Mouse (Mus musculus) adrenal gland, postnatal 14 days (tissue): ENCODE results near the gene Clk3. TPM values are rescaled to one million over a fixed set of nuclear protein-coding genes. Genes with fewer than 3 reads are reported as not detected.

Source experiments
- DNase-seq: peaks from one replicate; pipeline ENCODE4 v3.0.0; 2021; ENCODE audit warnings: mixed read lengths
- total RNA-seq: library from RNA; stranded (reverse); gene quantifications from 2 replicates; pipeline ENCODE4 v1.2.3, GENCODE M21; 2021

Gene Clk3
- total RNA-seq, 1 experiment from 2014 or later: 55.0 TPM

DNA sequence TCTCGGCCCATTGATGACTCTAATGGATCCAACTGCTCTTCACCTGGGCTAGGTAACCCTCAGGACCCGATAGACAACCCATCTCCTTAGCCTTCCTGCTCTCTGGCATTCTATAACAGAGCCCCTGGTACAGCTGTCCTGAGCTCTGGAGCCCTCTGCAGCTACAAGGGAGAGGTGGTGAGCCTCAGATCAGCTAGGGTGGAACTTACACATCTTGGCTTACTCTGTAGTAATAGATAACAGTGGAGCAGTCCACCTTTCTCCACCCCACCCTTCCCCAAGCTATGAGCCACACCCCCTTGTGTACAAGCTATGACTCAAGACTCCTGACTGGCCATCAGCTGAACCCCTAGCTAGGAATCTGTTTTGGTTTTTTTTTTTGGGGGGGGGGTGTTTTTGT is 5.2 kb upstream of the Clk3 start:
- no peak for DNase-seq

DNA sequence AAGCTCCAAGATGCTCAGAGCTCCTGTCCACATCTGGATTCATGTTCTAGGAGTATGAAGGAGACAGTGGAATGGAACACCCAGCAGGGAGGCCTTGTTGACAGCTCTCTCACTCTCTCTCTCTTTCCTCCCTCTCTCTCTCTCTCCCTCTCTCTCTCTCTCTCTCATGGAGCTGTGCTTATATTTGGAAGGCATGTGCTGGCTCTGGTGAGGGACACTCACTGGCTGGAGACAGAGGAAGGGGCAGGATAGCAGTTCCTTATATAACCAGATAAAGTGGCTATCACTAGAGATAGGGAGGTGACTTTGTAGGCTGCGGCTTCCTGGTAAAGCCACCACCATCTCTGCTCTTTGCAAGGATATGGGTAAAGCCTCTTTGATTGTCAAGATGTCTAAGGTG is 4.6 kb upstream of the Clk3 start:
- DNase-seq: no peak

DNA sequence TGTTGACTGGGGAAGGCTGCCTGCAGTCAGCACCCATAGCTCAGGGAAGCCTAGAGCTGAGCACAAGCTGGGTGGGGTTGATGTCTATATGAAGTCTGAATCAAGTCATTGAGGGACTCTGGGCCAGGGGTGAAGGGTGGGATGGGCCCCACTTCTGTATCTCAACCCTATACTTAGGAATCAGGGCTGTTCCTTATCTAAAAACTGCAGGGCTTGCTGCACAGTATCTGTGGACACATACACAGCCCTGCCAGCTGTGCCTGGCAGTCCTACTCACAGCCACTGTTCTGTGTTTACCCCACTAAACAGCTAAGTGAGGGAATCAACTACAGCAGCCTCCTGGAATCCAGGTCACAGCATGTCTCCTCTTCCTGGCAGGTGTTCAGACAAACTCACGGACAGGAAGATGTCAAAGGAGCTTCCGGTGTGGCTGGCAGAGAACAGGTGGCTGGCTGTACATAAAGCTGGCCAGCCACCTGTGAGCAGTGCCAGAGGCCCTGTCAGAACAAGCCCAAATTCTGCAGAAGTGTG is 3.9 kb upstream of the Clk3 start:
- no peak for DNase-seq

DNA sequence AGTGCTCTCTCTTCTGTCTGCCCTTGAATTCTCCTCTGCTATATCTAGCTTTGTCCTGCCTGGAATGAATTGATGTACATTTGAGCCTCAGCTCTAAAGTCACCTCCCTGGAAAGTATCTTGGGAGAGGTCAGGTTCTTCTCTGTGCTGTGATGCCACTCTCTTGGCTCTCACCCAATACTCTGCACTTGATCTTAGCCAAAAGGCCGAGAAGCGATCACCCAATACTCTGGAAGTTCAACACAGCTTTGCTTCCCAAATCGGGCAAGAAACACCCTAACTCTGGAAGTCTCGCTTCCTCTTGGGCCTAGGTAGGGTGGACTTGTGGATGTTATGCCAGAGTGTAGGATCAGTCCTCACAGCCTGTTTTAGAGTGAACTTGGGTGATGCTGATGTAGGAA is 1.6 kb upstream of the Clk3 start:
- no peak for DNase-seq

DNA sequence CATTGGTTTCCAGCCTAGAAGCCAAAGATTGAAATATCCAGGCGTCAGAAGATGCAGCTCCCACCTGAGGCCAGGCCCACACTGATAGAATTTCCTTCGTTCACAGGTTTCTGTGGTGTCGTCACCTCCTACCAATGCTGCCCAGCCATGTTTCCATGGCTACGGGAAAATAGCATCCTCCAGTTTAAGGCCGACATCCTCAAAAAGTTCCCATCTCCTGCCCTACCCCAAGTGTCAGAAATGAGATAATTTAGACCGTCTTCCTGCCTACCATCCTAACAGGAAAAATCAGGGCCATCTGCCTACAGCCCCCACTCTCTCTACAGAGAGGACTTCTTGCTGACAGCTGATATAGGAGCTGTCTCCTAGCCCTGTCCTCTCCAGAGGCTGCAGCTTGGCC is 771 bp upstream of the Clk3 start:
- DNase-seq: no peak

DNA sequence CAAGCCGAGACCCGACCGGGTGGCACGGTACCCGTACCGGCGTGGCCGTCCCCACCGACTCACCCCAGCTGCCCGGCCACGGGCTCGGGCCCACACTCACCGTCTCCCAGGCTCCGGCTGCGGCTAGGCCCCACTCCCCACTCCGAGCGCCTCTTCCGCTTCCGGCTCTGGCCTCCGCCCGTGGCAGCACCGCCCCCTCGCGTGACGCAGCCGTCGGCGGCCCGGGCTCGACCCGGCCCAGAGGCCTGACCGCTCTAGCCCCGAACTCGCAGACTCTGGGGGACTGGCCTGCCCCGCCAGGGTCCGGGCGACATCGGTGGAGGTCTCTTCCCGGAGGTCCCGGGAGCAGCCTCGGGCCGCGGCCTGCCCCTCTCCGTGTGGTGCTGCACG is 691 bp downstream of the Clk3 start:
- peak; percentile 98 for DNase-seq

DNA sequence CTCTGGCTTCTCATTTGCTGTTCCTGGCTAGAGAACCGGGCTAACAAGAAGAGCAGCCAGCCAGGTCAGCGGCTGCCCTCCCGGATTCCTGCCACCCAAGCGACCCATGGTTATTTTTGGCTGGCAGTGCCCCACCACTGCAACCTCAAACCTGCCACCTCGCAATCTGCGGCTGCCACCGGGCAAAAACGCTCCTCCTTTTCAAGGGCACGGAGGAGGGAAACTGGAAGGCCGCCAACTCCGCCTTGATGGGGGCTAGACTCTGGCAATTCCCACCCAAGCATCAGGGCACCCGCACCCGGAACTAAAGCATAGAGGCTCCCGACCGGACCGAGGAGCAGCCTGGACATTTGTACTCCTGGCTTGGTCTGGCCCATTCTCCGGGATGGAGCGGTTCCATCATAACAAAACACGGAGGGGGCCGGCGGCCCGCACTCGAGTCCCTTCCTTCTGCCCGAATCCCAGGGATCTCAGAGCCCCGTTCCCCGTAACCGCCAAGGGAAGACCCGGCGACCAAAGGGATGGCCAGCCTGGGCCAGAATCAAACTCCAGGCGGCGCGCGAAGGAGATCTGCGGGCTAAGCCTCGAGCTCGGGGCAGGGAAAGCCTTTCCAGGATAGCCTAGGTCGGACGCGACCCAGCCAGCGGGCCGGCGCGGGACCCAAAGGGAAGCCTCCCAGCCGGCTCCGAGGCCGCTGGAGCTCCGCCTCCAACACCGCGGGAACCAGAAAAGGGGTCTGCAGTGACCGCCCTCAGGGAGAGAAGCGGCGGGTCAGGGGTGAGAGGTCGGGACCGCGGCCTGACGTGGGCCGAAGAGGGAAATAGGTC is 1.3 kb downstream of the Clk3 start:
- peak; percentile 92 for DNase-seq

DNA sequence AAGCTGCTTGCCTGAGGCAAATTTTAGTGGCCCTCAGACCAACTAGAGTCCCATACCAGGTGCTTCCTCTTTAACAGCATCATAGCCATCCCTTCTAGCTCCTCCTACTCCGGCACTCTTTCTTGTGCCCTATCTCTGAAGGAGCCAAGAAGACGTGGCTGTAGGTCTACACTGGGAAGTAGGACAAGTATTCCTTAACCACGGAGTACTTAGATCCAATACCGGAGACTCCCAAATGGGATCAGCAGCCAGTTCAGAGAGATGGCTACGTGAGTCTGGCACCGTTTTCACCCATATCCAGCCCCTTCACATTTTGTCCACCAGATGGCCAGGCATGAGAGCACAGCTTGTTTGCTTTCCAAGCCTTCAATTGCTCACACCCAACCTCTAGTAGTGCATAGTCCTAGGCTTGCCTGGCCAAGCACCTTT is 3.1 kb downstream of the Clk3 start:
- DNase-seq: peak; percentile 69

DNA sequence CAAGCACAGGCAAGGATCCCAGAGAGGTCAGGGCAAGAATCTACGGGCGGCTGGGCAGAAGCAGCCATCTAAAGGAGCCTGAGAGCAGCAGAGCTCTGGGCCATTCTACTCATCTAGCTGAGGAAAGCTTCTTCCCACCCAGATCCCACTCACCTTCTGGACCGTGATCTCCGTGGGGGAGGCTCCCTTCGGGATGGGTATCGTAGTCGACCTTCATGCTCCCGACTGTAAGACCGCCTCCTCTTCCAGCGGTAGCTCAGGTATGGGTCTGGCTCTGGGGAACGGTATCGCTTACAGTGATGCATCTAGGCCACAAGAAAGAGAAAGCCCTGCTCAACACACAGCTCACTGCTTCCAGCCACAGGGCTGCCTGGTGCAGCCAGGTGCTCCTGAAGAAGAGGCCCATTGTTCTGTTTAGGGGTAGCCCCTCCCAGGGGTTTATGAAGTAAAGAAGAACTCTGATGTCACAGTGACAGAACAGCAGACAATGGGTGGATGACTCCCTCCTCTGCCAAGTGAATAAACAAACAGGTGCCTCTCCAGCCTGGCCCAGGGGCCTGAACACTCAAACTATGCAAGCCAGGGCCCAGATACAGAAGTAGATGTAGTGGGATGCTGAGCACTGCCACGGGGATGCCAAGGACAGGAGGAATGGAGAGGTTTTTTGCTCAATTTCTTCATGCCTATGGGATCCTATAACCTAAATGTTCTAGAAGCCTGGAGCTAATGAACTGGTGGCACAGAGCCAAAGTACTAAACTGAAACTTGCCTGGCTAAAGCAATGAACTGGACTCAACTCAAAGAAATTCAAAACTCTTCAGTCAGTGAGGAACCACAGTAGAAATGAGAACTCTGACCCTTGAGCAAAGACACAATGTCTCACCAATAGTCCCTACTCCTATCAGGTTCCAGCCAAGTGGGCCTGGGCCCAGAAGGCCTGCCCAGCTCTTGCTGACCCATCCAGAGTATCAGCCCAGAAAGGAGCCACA is 3.8 kb downstream of the Clk3 start:
- DNase-seq: peak; percentile 50

DNA sequence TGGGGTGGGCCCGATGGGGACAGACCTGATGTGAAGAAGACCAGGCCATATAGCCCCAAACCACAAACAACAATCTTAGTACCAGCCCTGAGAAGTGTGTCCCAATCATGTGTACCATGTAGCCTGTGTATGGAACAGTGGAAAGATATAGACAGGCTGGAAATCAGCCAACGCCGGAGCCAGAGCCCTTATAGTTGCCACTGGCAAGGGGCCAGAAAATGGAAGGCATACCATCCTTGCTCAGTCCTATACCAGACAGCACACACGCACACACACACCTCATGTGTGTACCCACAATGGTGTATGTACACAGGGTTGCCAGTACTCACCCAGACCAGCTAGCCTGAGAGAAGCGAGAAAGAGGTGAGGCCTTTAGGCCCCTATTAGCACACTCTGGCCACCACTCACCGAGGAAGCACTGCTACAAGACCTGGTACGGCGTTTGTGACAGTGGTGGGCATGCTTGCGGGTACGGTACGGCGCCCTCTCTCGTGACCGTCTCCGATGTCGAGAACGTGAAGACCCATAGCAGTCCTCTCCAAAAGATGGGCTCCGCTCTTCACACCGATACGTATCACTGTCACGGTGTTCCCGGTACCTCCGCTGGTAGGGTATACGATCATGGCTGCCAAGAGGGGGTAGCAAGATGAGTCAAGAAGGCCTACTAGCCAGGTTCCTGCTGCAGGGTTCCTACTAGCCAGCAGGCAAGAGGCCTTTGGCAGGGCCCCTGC is 5.1 kb downstream of the Clk3 start:
- DNase-seq: no peak

DNA sequence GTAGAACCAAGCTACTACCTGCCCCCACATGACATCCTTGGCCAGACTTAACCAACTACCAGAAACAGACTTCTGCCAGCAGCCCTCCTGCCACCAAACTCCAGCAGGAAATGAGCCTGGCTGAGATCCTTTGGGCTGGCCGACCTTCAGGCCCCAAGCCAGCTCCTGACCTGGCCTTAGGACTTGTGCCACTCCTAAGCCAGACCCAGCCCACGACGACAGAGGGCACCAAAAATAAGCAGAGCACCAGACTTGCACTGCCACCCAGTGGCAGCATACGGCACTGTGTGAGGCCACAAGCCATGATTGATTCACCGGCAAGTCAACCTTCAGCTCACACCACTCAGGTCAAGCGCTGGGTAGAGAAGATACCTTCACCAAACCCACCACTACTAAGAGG is 6.4 kb downstream of the Clk3 start:
- DNase-seq: peak; percentile 91

DNA sequence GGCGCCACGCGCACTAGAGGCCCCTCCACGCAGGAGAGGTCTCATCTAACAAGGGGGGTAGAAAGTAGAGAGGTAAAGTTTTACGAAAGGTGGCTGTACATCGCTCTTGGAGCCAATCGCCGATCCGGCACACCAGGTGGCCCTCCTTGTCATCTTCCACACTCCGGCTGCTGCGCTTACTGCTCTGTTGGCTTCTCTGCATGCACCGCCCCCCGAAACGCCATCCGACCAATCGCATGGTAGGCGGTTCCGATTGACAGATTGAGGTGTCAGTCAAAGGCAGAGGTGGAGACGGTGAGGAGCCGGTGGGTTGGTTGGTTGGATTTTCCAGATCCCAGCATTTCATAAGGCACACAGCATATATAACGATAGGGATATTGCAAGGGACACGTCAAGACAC is 7.1 kb downstream of the Clk3 start:
- DNase-seq: no peak

DNA sequence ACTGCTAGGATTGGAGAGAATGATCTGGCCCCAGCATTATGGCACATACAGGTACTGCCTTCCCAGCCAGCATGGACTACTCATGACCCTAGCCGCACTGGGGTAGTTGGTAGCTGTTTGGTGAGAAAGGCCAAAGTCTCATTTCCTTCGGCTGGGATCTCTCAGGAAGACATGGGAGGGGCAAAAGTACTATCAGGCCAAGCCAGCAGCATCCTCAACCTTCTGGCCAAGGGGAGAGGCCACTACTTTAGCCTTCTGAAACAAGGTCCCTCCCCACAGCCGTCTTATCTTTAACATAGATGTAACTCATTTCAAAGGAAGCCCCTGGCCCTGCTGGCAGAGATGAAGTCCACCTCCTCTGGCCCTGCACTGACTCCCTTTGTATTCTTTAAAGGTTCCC is 8.1 kb downstream of the Clk3 start:
- DNase-seq: no peak

DNA sequence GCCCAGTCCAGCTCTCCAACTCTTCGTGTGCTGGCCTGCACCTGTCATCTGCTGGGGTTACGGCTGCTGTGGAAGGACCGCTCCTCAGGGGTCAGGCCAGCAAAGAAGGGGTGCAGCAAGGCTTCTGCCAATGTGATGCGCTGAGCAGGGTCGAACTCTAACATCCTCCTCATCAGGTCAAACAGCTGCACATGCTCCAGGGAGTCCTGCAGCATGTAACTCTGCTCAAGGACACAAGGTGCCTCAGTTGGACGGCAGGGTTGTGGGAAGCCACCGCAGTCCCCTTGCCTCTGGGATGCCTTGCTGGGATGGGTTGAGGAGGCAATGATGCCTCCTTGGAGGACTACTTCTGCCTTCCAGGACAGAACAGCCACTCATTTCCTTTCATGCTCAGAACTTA is 14.8 kb downstream of the Clk3 start:
- no peak for DNase-seq

DNA sequence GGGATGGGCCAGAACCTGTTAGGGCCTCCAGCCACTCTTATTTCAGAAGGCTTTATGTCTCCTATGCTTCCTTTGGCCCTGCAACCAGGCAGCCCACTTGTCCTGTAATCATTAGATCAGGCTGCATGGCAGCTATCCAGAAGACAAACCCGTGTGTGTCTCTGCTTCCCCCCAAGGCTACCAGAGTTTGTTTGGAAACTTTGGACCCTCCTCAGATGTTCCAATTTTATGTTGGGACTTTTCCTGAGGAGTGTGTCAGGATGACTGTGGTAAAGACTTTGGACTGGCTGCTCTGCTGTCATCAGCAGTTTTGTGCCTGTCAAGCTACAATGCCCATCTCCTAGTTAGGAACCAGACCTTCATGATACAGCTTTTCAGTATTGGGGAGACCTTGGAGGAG is 16.8 kb downstream of the Clk3 start:
- no peak for DNase-seq

DNA sequence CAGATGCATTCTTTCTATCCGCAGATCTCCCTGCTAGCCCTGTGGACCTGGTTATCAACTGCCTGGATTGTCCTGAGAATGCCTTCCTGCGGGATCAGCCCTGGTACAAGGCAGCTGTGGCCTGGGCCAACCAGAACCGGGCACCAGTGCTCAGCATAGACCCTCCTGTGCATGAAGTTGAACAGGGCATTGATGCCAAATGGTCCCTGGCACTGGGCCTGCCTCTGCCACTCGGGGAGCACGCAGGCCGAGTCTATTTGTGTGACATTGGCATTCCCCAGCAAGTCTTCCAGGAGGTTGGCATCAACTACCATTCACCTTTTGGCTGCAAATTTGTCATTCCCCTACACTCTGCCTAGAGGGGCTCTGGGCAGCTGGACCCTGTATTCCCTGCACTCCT is 17.5 kb downstream of the Clk3 start:
- no peak for DNase-seq

DNA sequence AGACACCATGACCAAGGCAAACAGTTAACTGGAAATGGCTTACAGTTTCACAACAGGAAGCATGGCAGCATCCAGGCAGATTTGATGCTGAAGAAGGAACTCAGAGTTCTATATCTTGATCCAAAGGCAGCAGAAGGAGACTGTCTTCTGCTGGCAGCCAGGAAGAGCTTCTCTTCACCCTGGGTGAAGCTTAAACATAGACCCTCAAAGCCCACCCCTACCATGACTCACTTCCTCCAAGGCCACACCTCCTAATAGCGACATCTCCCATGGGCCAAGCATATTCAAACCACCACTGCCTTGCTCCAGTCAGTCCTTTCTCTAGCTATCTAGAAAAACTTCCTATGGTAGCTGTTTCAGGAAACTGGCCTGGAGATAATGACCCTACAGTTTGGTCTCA is 18.6 kb downstream of the Clk3 start:
- no peak for DNase-seq

DNA sequence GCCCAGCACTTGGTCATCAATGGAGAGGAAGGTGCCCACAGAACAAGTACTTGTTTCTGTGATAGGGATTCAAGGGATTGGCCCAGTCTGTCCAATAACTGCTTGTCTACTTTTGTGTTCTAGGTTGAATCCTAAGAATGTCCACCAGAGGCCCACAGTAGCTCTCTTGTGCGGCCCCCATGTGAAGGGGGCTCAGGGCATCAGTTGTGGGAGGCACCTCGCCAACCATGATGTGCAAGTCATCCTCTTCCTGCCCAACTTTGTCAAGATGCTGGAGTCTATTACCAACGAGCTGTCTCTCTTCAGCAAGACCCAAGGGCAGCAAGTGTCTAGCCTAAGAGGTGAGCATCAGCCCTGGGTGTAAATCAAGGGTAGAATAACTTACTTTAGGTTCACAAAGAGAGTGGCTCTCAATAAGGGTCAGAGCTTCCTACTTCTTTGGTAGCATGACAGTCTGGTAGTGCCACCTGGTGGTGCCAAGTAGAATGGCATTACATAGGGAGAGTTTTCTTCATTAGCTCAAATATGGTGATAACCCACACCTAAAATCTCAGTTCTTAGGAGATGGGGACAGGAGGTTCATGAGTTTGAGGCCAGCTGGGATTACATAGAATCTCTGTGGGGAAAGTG is 21.1 kb downstream of the Clk3 start:
- DNase-seq: peak; percentile 65

DNA sequence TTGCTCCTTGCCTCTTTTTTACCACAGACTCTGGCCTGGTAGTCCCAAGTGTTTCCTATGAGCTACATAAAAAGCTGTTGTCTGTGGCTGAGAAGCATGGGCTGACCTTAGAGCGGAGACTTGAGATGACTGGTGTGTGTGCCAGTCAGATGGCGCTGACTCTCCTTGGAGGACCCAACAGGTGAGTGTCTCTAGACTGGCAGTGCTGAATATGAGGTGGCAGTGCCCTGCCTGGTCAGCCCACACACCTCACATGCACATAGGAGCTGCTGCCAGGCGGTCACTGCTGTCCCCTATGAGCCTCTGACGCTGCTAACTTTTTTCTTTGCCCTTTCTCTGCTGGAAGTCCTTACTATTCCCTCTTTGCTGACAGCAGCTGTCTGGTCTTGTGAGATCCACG is 25.8 kb downstream of the Clk3 start:
- DNase-seq: no peak

DNA sequence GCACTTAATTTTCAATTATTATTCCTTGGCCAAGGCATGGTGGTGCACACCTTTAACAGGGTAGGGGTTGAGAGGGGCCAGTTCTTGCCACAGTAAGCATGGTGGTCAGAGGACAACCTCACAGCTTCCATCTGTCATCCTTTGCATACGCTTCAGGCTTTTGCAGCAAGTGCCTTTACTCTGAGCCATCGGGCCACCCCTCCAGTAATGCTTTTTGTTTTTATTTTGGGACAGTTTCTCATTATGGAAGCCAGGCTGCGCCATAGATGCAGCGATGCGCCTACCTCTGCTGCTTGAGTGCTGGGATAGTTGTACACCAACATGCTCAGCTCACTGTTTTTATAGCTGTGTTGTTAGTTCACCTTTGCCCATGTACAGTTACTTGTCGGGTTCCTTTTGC is 32.1 kb downstream of the Clk3 start:
- DNase-seq: no peak

DNA sequence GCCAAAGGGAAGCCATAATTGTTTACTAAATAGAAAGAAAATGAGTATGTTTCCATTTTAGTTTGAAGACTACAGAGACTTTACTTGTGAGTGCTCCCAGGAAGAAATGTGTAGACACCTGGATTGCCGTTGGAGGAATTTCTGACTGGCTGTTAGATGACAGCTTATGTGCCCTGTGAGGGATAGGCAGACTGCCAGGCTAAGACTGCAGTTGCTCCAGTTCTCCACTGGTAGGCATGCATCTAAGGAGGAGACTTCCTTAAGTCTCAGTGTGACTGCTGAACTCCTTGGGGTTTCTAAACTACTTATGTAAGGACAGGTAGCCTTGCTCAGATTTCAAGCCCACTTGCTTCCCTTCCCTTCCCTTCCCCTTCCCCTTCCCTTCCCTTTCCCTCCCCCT is 37.3 kb downstream of the Clk3 start:
- no peak for DNase-seq

DNA sequence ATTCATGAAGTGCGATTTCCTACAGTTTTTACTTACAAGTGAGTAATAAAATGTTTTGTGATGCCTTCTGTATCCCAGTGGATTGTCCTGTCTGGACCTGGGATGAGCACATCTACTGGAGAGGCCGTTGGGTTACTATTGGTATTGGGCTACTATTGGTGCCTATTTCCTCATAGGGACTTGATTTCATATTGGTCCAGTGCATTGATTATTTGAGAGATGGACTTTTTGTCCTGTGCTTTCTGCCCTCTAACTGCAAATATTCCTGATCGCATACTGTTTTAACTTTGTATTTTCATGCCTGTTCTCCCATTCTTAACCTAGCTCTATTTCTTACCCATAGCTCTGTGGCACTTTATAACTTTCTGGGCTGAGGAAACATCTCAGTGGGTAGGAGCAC is 41.0 kb downstream of the Clk3 start:
- DNase-seq: no peak
